Mouse (Mus musculus): ENCODE results near the gene Ankar. TPM values are rescaled to one million over a fixed set of nuclear protein-coding genes. Genes with fewer than 3 reads are reported as not detected.

The Ankar gene
- total RNA-seq, 1 experiment from 2014 or later: not detected

- ATAC-seq (replicated peaks; ENCODE audit: insufficient number of reproducible peaks, low FRiP score, low TSS enrichment, poor library complexity, severe bottlenecking): no peak
Measured at GRCm38 (mm10) chr1:72599146-72600101, 101.0 kb downstream of the Ankar start.

GRCm38 (mm10) chr1:72596231-72596630, 104.1 kb downstream of the Ankar start:
- no peak for ATAC-seq (replicated peaks; ENCODE audit: insufficient number of reproducible peaks, low FRiP score, low TSS enrichment, poor library complexity, severe bottlenecking)

GRCm38 (mm10) chr1:72595686-72596085, 104.7 kb downstream of the Ankar start:
- no peak for ATAC-seq (replicated peaks; ENCODE audit: insufficient number of reproducible peaks, low FRiP score, low TSS enrichment, poor library complexity, severe bottlenecking)

GRCm38 (mm10) chr1:72593340-72593951, 106.9 kb downstream of the Ankar start:
- no peak for ATAC-seq (replicated peaks; ENCODE audit: insufficient number of reproducible peaks, low FRiP score, low TSS enrichment, poor library complexity, severe bottlenecking)

Other genes with a start within 250 kb of the Ankar start
- not detected in 3 replicates for gene March4, start 163.6 kb downstream of the Ankar start, total RNA-seq (2017)
- 13.2 to 19.4 TPM (median 18.9 TPM) in 3 replicates for gene Smarcal1, start 117.3 kb downstream of the Ankar start, total RNA-seq (2017)
- gene Rpl37a, start 10.7 kb upstream of the Ankar start, total RNA-seq (2017): 508 to 670 TPM (median 625 TPM) in 3 replicates
- gene Igfbp2, start 123.9 kb upstream of the Ankar start, total RNA-seq (2017): not detected in 3 replicates
- 0.19 to 0.64 TPM in 2 of 3 replicates, not detected in the other for gene Igfbp5, start 174.3 kb upstream of the Ankar start, total RNA-seq (2017)

All from monocyte, adult 5-6 weeks (primary cell).